Mouse (Mus musculus) adipocyte (in vitro differentiated cells): ENCODE data around the gene Gm7954.
"Not testable (repeated sequence)": the region's sequence is repeated elsewhere in the genome, so short reads cannot be mapped to it uniquely, and the experiment has no call there.

ENCODE experiments used
- DNase-seq: peaks from one replicate; pipeline ENCODE4 v3.0.0-alpha.2; 2016; ENCODE audit warnings: low spot score

The Gm7954 gene

DNA sequence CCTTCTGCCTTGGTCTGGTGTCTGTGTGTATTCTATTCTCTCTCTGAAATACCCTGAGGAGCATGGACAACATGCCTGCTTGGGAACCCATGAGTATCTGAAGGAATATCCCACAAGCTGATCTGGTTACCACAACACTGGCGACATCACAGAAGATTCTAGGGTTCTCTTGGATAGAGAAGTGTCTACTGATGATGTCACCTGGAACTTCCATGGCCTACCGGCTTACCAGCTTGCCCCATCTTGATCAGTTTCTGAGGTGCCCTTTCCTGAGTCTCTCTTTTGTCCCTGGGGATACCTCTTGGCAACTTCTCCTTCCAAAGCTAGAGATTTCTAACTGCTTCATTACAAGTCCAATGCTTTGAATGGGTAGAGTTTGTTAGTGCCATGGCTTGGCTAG is at the start of gene Gm7954:
Gm7954 (minus strand) TSS at position 101 of the 400 bp plus-strand sequence.
- not testable (repeated sequence) for DNase-seq

DNA sequence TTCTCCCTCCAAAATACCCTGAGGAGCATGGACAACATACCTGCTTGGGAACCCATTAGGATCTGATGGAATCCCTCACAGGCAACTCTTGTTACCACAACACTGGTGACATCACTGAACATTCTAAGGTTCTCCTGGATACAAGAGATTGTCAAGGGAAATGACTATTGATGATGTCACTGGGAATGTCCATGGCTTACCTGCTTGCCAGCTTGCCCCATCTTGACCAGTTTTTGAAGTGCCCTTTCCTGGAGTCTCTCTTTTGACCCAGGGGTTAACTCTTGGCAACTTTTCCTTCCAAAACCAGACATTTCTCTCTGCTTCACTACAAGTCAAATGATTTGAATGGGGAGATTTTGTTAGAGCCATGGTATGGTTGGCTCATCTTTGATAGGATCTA is 36.1 kb upstream of the Gm7954 start, which contains the start of gene Gm3486:
Gm3486 (minus strand) TSS at position 101 of the 400 bp plus-strand sequence.
- DNase-seq, result not testable (repeated sequence)

- not testable (repeated sequence) for DNase-seq
These were observed 27.8 kb downstream of the Gm7954 start for GRCm38 (mm10) chr14:41425393-41426075.

GRCm38 (mm10) chr14:41424694-41425093 is 28.6 kb downstream of the Gm7954 start:
- DNase-seq, result peak; percentile 1

DNA sequence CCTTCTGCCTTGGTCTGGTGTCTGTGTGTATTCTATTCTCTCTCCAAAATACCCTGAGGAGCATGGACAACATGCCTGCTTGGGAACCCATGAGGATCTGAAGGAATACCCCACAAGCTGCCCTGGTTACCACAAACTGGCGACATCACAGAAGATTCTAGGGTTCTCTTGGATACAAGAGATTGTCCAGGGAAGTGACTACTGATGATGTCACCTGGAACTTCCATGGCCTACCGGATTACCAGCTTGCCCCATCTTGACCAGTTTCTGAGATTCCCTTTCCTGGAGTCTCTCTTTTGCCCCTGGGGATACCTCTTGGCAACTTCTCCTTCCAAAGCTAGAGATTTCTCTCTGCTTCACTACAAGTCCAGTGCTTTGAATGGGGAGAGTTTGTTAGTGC is 45.1 kb downstream of the Gm7954 start, which contains the start of gene Gm6482:
Gm6482 (minus strand) TSS at position 101 of the 400 bp plus-strand sequence.
- not testable (repeated sequence) for DNase-seq
